In the genomic region with DNA sequence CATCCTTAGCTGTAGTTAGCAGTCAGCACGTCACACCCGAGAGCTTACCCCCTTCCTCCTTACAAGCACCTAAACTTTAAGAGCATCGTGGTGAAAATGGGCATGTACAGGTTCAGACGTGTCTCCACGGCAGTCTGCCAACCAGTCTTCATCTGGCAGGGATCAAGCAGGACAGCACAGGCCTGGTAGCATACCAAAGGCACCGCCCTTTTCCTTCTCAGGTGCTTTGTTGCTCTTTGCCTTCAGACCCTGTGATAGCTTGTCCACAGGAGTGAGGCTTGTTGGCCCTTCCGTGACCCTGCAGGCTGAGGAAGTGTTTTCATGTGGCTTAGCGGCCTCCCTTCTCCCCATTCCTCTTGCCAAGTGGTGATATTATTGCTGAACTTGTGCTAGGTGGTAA, we compare ENCODE assay signal across 23 mouse cellular contexts. TPM values are rescaled to one million over a fixed set of nuclear protein-coding genes. Genes with fewer than 3 reads are reported as not detected.
DNase-seq lines count a peak whose midpoint lies in the region; ATAC-seq lines count a peak whose summit lies in the region.
"Had no signal": no experiment of that assay in that cellular context is flagged by ENCODE, and none has a peak within 500 bp of the region (broad histone marks: within the 10 kb centered on the region; RNA-seq: fewer than 3 reads in every experiment).

No protein-coding gene starts in this region.

- no peak overlapping the region for H3K27ac ChIP-seq in kidney, embryonic 14.5 days (ENCODE audit: low read depth, low read length)
- no peak overlapping the region for H3K27ac ChIP-seq in embryonic facial prominence, embryonic 13.5 days
- no peak overlapping the region for H3K27ac ChIP-seq in kidney, embryonic 15.5 days
- H3K27ac ChIP-seq in stomach, embryonic 16.5 days (ENCODE audit: low read length): peak overlapping the region; percentile 41; the same call in 1 of the 2 replicates
- H3K27ac ChIP-seq: forebrain, embryonic 13.5 days; heart, embryonic 10.5 days; limb, embryonic 13.5 days; lung, embryonic 15.5 days; neural tube, embryonic 13.5 days had no signal

- no peak overlapping the region for H3K9ac ChIP-seq in kidney, embryonic 14.5 days (ENCODE audit: low read depth, low read length)
- no peak overlapping the region for H3K9ac ChIP-seq in embryonic facial prominence, embryonic 13.5 days
- H3K9ac ChIP-seq in kidney, embryonic 15.5 days: no peak overlapping the region
- H3K9ac ChIP-seq in stomach, embryonic 16.5 days (ENCODE audit: low read length): no peak overlapping the region
- H3K9ac ChIP-seq: forebrain, embryonic 13.5 days; limb, embryonic 13.5 days; lung, embryonic 15.5 days; neural tube, embryonic 13.5 days had no signal

- ATAC-seq in kidney, embryonic 14.5 days (ENCODE audit: low FRiP score, low TSS enrichment): no peak
- peak; percentile 67 for ATAC-seq in embryonic facial prominence, embryonic 13.5 days (ENCODE audit: insufficient number of reproducible peaks, insufficient read depth, low FRiP score, low TSS enrichment, low read depth)
- ATAC-seq in kidney, embryonic 15.5 days (replicated peaks; ENCODE audit: low FRiP score): 0 out of 2 replicates have a peak, but pooled peaks have one; percentile 20
- peak; percentile 83 for ATAC-seq in stomach, embryonic 16.5 days (ENCODE audit: insufficient read depth, low FRiP score)
- no peak for ATAC-seq in activated CD4-positive, CD25-positive, alpha-beta regulatory T cell, adult 4 months
- ATAC-seq: forebrain, embryonic 13.5 days; inflammation-experienced regulatory T-cells, adult 6 months had no signal

- H3K9me3 ChIP-seq in kidney, embryonic 14.5 days (ENCODE audit: control insufficient read depth, low read length): no peaks in the 10 kb centered on the region
- no peaks in the 10 kb centered on the region for H3K9me3 ChIP-seq in embryonic facial prominence, embryonic 13.5 days
- H3K9me3 ChIP-seq in kidney, embryonic 15.5 days (replicated peaks): no peaks in the 10 kb centered on the region
- no peaks in the 10 kb centered on the region for H3K9me3 ChIP-seq in stomach, embryonic 16.5 days (replicated peaks; ENCODE audit: control insufficient read depth, low read length)
- H3K9me3 ChIP-seq: forebrain, embryonic 13.5 days; heart, embryonic 10.5 days; limb, embryonic 13.5 days; lung, embryonic 15.5 days; neural tube, embryonic 13.5 days had no signal

- H3K4me2 ChIP-seq in kidney, embryonic 14.5 days (replicated peaks; ENCODE audit: low read depth, low read length): no peak overlapping the region
- H3K4me2 ChIP-seq in embryonic facial prominence, embryonic 13.5 days: no peak overlapping the region
- H3K4me2 ChIP-seq in kidney, embryonic 15.5 days: no peak overlapping the region
- H3K4me2 ChIP-seq in stomach, embryonic 16.5 days (ENCODE audit: low read depth, low read length): no peak overlapping the region
- H3K4me2 ChIP-seq: forebrain, embryonic 13.5 days; limb, embryonic 13.5 days; lung, embryonic 15.5 days; neural tube, embryonic 13.5 days had no signal

- H3K36me3 ChIP-seq in kidney, embryonic 14.5 days (ENCODE audit: control insufficient read depth, insufficient read depth, low read length): peaks cover 6% of the 10 kb centered on the region
- H3K36me3 ChIP-seq in embryonic facial prominence, embryonic 13.5 days: peaks cover 12% of the 10 kb centered on the region
- peaks cover 19% of the 10 kb centered on the region for H3K36me3 ChIP-seq in kidney, embryonic 15.5 days
- H3K36me3 ChIP-seq in stomach, embryonic 16.5 days (ENCODE audit: control insufficient read depth, insufficient read depth, low read length): no peaks in the 10 kb centered on the region
- H3K36me3 ChIP-seq: lung, embryonic 15.5 days; neural tube, embryonic 13.5 days had no signal

- peak; percentile 36 for DNase-seq in kidney, adult 9 months
- DNase-seq in layer of hippocampus, postnatal 36 days: no peak
- DNase-seq in cerebellum, postnatal 4 days (ENCODE audit: low spot score in 2 of 2): no peak
- DNase-seq: adrenal gland, postnatal 10 days; B cell, adult 2 months; cerebellum, adult 9-11 months; midbrain, embryonic 14.5 days; thymus, postnatal 4 days had no signal

- no peaks in the 10 kb centered on the region for H3K4me1 ChIP-seq in kidney, embryonic 14.5 days (ENCODE audit: control insufficient read depth, insufficient read depth, low read length)
- H3K4me1 ChIP-seq in embryonic facial prominence, embryonic 13.5 days: peaks cover 5% of the 10 kb centered on the region
- peaks cover 11% of the 10 kb centered on the region; the same call in 1 of the 2 replicates for H3K4me1 ChIP-seq in kidney, embryonic 15.5 days
- 0 out of 2 replicates have a peak, but pooled peaks cover 2% of the 10 kb centered on the region for H3K4me1 ChIP-seq in stomach, embryonic 16.5 days (ENCODE audit: control insufficient read depth, insufficient read depth, low read length)
- H3K4me1 ChIP-seq: forebrain, embryonic 13.5 days; lung, embryonic 15.5 days; neural tube, embryonic 13.5 days had no signal

- WGBS in kidney, embryonic 14.5 days: 83% methylated on average over 8 of the region's 8 CpGs
- WGBS in embryonic facial prominence, embryonic 13.5 days: 69% methylated on average over 8 of the region's 8 CpGs
- 77% methylated on average over 8 of the region's 8 CpGs for WGBS in kidney, embryonic 15.5 days
- 64% methylated on average over 8 of the region's 8 CpGs for WGBS in stomach, embryonic 16.5 days

- H3K4me3 ChIP-seq in kidney, embryonic 14.5 days (ENCODE audit: low read length): no peak overlapping the region
- H3K4me3 ChIP-seq in embryonic facial prominence, embryonic 13.5 days: no peak overlapping the region
- H3K4me3 ChIP-seq in kidney, embryonic 15.5 days (replicated peaks): no peak overlapping the region
- no peak overlapping the region for H3K4me3 ChIP-seq in stomach, embryonic 16.5 days (replicated peaks; ENCODE audit: low read length)
- H3K4me3 ChIP-seq: forebrain, embryonic 13.5 days; heart, embryonic 10.5 days; limb, embryonic 13.5 days; lung, embryonic 15.5 days; neural tube, embryonic 13.5 days had no signal

- no peaks in the 10 kb centered on the region for H3K27me3 ChIP-seq in kidney, embryonic 14.5 days (ENCODE audit: control insufficient read depth, insufficient read depth, low read length)
- no peaks in the 10 kb centered on the region for H3K27me3 ChIP-seq in embryonic facial prominence, embryonic 13.5 days
- H3K27me3 ChIP-seq in kidney, embryonic 15.5 days: no peaks in the 10 kb centered on the region
- H3K27me3 ChIP-seq in stomach, embryonic 16.5 days (ENCODE audit: control insufficient read depth, insufficient read depth, low read length): no peaks in the 10 kb centered on the region
- H3K27me3 ChIP-seq: forebrain, embryonic 13.5 days; limb, embryonic 13.5 days; lung, embryonic 15.5 days; neural tube, embryonic 13.5 days had no signal

RNA-seq across cellular contexts. Expression of gene 1700034J05Rik, which starts 15.2 kb away (rescaled TPM):
- 0.37 and 0.45 TPM in 2 replicates for polyA plus RNA-seq in kidney, embryonic 14.5 days (2014; fragmentation: Nextera tagmentation; extraction: Ambion mirVana)
- polyA plus RNA-seq in embryonic facial prominence, embryonic 13.5 days (2015; fragmentation: Nextera tagmentation; extraction: Ambion mirVana): 0.29 and 0.45 TPM in 2 replicates
- polyA plus RNA-seq in kidney, embryonic 15.5 days (2015; fragmentation: Nextera tagmentation; extraction: Ambion mirVana): 0.22 and 0.36 TPM in 2 replicates
- 0.14 and 0.21 TPM in 2 replicates for polyA plus RNA-seq in stomach, embryonic 16.5 days (2015; fragmentation: Nextera tagmentation; extraction: Ambion mirVana)
- polyA plus RNA-seq in activated CD4-positive, CD25-positive, alpha-beta regulatory T cell, adult 4 months (2017; shearing (Covaris generic)): not detected
- total RNA-seq in layer of hippocampus, postnatal 36 days (2021): not detected
- total RNA-seq: adrenal gland, postnatal 10 days; gastrocnemius, adult 8-10 months; hematopoietic stem cell, adult 5-6 weeks; layer of hippocampus, postnatal 10 days had no signal
- polyA plus RNA-seq: midbrain, embryonic 14.5 days; neural tube, embryonic 13.5 days; small intestine, adult 2 months had no signal

RNA-seq across cellular contexts. Expression of gene Ppfibp1, which starts 50.7 kb away (rescaled TPM):
- 34.7 and 80.1 TPM in 2 replicates for polyA plus RNA-seq in kidney, embryonic 14.5 days (2014; fragmentation: Nextera tagmentation; extraction: Ambion mirVana)
- 56.6 and 57.9 TPM in 2 replicates for polyA plus RNA-seq in embryonic facial prominence, embryonic 13.5 days (2015; fragmentation: Nextera tagmentation; extraction: Ambion mirVana)
- 68.3 and 73.6 TPM in 2 replicates for polyA plus RNA-seq in kidney, embryonic 15.5 days (2015; fragmentation: Nextera tagmentation; extraction: Ambion mirVana)
- polyA plus RNA-seq in stomach, embryonic 16.5 days (2015; fragmentation: Nextera tagmentation; extraction: Ambion mirVana): 51.4 and 53.4 TPM in 2 replicates
- 1 to 10 TPM; 5.2 to 7.8 TPM for polyA plus RNA-seq in activated CD4-positive, CD25-positive, alpha-beta regulatory T cell, adult 4 months (2017; shearing (Covaris generic))
- 10 to 100 TPM; 41.2 to 44.2 TPM for total RNA-seq in layer of hippocampus, postnatal 36 days (2021)

Comparison
In these comparisons a context has a peak if more than half of its experiments do, and no peak if none do; other contexts are left out.
1. ATAC-seq: peak in embryonic facial prominence, embryonic 13.5 days (single experiment), kidney, embryonic 15.5 days (single experiment) and stomach, embryonic 16.5 days (single experiment); none in kidney, embryonic 14.5 days (single experiment) and activated CD4-positive, CD25-positive, alpha-beta regulatory T cell, adult 4 months (single experiment).